Mouse (Mus musculus) adrenal gland, adult 8-10 months (tissue): ENCODE measurements at regions not wholly inside any gene's neighbourhood (a gene's known extent, or its start where the extent isn't known, plus 50 kb on each side); places are given as distances from the start of the nearest gene placed in this dataset.

ENCODE experiments used
- DNase-seq: peaks from one replicate; pipeline ENCODE4 v3.0.0; 2022

DNA sequence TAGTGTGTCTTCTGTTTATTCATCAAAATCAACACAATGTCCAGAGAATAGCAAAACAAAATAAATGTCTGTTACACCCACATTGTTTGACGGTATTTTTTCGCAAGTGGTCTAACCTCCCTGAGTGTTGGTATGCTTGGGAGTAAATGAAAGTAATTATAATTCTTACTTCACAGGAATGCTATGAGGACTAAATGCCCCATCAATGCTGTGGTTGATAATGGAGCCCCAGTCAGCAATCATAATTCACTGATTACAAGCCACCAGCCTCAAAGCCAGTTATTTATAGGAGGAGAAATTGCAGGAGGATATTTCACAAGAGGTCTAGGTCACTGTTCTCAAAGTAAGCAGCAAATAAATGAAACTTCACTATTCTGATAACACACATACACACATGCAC is 129.6 kb upstream of the Hand2 start:
- peak; percentile 13 for DNase-seq

DNA sequence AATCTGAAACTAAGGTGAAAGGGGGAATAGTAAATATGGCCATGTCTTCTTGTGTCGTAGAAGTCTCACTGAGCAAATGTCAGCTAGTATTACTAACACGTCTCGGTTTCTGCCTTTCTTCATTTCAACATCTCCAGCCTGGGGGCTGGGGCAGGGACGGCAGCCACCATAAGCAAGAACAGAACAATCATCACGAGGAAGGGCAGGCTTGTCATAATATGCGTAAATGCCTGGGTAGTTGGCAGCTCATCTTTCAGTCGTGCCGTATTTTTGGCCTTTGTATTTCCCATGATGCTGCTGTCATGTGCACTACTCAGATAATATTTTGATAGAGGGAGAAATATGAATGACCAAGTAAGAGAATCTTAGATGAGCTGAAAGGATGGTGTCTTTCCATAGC is 120.5 kb upstream of the Hand2 start:
- DNase-seq: no peak

DNA sequence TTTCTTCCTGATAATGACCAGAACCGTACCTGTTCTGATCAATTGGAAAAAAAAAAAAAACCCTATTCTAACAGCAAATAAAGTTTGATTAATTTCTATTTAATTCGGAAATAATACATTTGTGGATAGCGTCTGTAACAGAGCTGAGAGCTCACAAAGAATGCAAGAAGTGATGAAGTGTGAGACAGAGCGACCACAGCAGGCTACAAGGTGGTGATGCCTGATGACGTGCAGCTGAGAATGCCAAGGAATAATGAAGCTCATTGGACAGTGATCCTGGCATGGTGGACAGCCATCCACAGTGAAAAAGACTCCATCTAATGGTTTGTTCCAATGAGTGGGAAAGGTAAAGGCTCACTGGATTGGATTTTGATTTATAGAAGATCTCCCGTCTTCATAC is 111.2 kb upstream of the Hand2 start:
- no peak for DNase-seq

DNA sequence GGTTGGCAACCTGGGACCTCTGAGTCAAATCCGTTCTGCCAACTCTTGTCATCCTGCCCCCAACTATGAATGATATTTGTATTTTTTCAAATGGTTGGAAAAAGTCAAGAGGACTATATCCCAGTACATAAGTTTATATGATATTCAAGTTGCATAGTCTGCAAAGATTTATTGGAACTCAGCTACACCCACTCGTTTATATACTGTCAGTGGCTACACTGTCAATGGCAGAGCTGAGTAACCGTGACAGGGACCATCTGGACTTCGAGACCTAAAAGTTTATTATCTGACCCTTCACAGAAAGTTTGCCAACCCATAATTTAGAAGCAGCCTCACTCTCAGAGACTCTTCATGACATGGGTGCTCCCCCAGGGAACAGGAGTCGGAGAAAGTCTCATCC is 107.7 kb upstream of the Hand2 start:
- no peak for DNase-seq

DNA sequence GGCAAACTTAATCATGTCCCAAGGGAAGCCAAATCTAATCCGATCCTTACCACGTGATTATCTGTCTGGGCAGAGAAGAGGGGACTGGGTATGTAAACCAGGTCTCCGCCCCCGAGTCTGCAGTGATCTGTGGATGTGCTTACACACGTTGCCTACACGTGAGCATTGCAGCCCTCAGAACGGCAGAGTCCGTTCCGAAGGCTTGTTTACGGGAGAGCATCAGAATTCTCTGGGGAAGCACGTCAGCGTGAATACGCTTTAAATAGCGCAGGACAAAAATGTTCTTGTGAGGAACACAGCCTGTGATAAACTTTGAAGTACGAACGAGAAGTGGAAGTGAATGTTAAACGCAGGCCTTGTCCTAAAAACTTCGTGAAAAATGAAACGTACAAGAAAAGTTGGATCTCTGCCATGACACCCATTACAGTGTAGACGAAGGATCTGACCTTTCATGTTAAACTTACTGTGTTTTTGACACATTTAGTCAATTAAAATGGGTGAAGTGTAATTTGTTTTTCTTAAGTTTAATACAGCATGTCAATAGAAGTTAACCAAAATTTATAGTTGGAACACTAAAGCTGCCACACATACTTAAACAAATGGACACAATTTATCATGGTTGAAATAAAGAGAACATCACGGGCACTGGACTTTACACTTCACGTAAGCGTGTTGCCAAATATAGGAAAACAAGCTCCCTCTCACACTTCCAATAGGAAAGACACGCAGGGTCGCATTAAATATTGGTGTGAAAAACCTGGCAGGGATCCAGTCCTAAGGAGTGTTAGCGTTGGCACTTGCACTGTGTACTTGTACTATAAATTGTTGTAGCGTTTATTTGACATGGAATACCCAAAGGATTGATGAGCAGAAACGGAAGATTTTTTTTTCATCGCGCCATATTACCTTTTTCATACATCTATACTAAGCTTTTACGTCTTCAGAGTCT is 106.5 kb upstream of the Hand2 start:
- DNase-seq: no peak

DNA sequence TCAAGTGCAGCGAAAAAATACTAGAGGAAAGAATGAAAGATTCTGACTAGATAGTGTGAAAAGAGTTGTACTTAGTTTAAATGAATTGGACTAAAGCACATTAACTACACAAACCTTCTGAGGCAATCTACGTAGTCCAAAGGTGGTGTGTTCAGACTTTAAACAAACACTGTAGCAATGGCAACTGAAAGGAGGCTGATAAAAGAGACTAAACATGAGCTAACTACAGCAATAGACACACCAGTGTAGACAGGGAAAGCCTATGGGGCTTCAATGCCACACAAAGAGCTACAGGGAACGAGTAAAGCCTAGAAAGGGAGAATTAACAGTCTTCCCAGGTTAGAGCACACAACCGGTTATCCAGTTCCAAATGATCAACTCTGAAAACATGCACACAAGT is 90.2 kb upstream of the Hand2 start:
- DNase-seq: no peak

DNA sequence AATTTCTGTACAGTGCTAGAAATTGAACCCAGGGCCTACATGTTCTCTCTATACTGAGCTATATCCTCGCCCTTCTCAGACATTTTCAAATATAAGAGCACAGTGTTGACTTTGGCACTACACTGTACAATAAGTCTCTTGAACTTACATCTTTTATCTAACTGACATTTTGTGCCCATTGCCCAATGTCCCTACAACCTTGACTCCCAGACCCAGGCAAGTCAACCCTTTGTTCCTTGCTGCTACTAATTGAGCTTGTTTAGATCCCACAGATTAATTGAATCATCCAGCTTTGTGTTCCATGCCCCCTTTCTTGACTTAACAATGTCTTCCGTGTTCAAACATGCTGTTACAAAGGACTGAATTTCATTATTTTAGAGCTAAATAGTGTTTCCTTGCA is 78.5 kb upstream of the Hand2 start:
- DNase-seq: peak; percentile 22

DNA sequence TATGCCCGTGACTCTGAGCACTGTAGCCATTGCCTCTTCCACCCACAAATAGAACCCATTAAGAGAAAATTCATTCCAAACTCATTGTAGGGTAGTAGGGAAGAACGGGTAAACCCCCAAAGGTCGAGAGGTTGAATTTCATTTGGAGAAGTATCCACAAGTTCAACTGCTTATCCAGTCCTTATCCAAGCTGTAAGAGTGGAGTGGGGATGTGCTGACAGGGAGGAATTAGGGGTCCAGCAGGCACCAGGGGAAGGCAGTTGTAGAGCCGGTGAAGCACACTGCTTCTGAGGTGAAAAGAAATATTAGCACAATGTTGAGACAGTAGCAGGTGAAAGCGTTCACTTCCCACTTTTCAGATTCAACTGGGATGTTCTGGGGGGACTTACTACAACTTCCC is 71.7 kb upstream of the Hand2 start:
- no peak for DNase-seq
